Mouse (Mus musculus) hindbrain, embryonic 14.5 days (tissue): ENCODE data around the gene 1700025G04Rik. TPM values are rescaled to one million over a fixed set of nuclear protein-coding genes. Genes with fewer than 3 reads are reported as not detected.

Experiments
- ATAC-seq: fragments of 200-750 bp; cut with Nextera tagmentation; 2 replicates; pipeline ENCODE4 v1.8.0; 2017; ENCODE audit warnings: moderate number of reproducible peaks, mild to moderate bottlenecking, moderate TSS enrichment, moderate library complexity; ENCODE audit not compliant: low FRiP score
- DNase-seq: peaks from one replicate; pipeline ENCODE4 v3.0.0-alpha.2; 2015; ENCODE audit warnings: low spot score
- H3K27ac ChIP-seq: fragments of 300-500 bp; sonication (generic); 2 replicates; pipeline ENCODE4 v1.5.1; 2014; ENCODE audit warnings: mild to moderate bottlenecking, moderate library complexity
- H3K27me3 ChIP-seq: fragments of 300-500 bp; sonication (generic); 2 replicates; pipeline ENCODE4 v1.6.1; 2014; ENCODE audit warnings: mild to moderate bottlenecking, low read length, mixed read lengths; ENCODE audit not compliant: control insufficient read depth, insufficient read depth
- H3K36me3 ChIP-seq: fragments of 300-500 bp; sonication (generic); replicated peaks from 2 replicates; pipeline ENCODE4 v1.6.1; 2014; ENCODE audit not compliant: control insufficient read depth, insufficient read depth
- H3K4me1 ChIP-seq: fragments of 300-500 bp; sonication (generic); replicated peaks from 2 replicates; pipeline ENCODE4 v1.6.1; 2014; ENCODE audit warnings: antibody characterized with exemption, low read length, mixed read lengths; ENCODE audit not compliant: control insufficient read depth, insufficient read depth
- H3K4me2 ChIP-seq: fragments of 300-500 bp; sonication (generic); replicated peaks from 2 replicates; pipeline ENCODE4 v1.6.1; 2014; ENCODE audit warnings: mild to moderate bottlenecking, moderate library complexity
- H3K4me3 ChIP-seq: fragments of 300-500 bp; sonication (generic); replicated peaks from 2 replicates; pipeline ENCODE4 v1.5.1; 2014; ENCODE audit warnings: mild to moderate bottlenecking, low read length
- H3K9ac ChIP-seq: fragments of 300-500 bp; sonication (generic); 2 replicates; pipeline ENCODE4 v1.6.1; 2014
- H3K9me3 ChIP-seq: fragments of 300-500 bp; sonication (generic); 2 replicates; pipeline ENCODE4 v1.6.1; 2016; ENCODE audit warnings: low read length; ENCODE audit not compliant: control insufficient read depth
- WGBS: fragments of 180-500 bp; shearing (Covaris S2); extraction: QIAGEN DNeasy Blood & Tissue Kit; methylation state at CpG from one replicate; pipeline ENCODE4 v1.1.7; 2014; 5-methylcytosine and 5-hydroxymethylcytosine counted together
- polyA plus RNA-seq: library from polyadenylated mRNA; unstranded; fragments of >200 nt; fragmentation: Nextera tagmentation; extraction: Ambion mirVana; gene quantifications from 2 replicates; pipeline ENCODE4 v1.2.1, GENCODE M21; 2014

1700025G04Rik gene
- polyA plus RNA-seq, 1 experiment from 2014 or later, result 32.6 TPM

DNA sequence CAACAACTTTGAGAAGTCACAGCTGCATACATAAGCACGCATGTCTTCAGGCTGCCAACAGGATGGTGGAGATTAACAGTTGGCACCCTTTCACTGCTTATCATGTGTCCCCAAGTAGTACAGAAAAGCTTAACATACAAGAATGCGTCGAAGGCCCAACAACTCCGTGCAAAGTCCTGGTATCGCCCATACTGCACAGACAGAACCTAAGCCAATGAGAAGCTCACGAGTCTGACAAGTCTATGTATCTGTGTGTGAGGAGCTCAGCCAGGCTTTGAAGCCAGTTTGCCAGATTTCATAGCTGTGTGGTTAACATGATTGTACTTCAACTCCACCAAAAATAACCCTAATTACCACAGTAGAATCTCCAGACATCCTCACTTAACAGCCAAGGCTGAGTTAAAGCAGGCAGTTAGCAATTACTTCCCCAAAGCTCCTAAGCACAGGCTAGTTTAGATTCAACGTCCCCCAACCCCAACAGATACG, 91.2 kb downstream of the 1700025G04Rik start:
- peaks cover 18% of the 10 kb centered on the region for H3K4me1 ChIP-seq
- no peaks in the 10 kb centered on the region for H3K36me3 ChIP-seq
- no peak overlapping the region for H3K27ac ChIP-seq
- H3K27me3 ChIP-seq, result no peaks in the 10 kb centered on the region
- no peak for ATAC-seq
- no peak overlapping the region for H3K9ac ChIP-seq
- no peak for DNase-seq
- H3K9me3 ChIP-seq, result no peaks in the 10 kb centered on the region
- no peak overlapping the region for H3K4me3 ChIP-seq
- 86% methylated on average over 8 of the region's 8 CpGs for WGBS
- H3K4me2 ChIP-seq, result no peak overlapping the region

GRCm38 (mm10) chr1:151997591-151997990, 92.3 kb downstream of the 1700025G04Rik start:
- H3K9me3 ChIP-seq, result no peaks in the 10 kb centered on the region
- 85% methylated on average over 7 of the region's 7 CpGs for WGBS
- no peak overlapping the region for H3K4me2 ChIP-seq
- no peak overlapping the region for H3K27ac ChIP-seq
- H3K9ac ChIP-seq, result no peak overlapping the region
- no peaks in the 10 kb centered on the region for H3K27me3 ChIP-seq
- DNase-seq (no peak), ATAC-seq (no peak)
- no peak overlapping the region for H3K4me3 ChIP-seq
- no peaks in the 10 kb centered on the region for H3K36me3 ChIP-seq
- H3K4me1 ChIP-seq, result peaks cover 18% of the 10 kb centered on the region

GRCm38 (mm10) chr1:151995948-151996697, 93.8 kb downstream of the 1700025G04Rik start:
- Histone ChIP-seq H3K27me3 (no peaks in the 10 kb centered on the region), H3K36me3 (no peaks in the 10 kb centered on the region), H3K27ac (no peak overlapping the region), H3K4me2 (no peak overlapping the region), H3K4me3 (no peak overlapping the region), H3K4me1 (peaks cover 18% of the 10 kb centered on the region), H3K9ac (no peak overlapping the region), H3K9me3 (no peaks in the 10 kb centered on the region)
- ATAC-seq (no peak), DNase-seq (no peak)
- WGBS, result 68% methylated on average over 10 of the region's 10 CpGs

GRCm38 (mm10) chr1:151994271-151994670, 95.7 kb downstream of the 1700025G04Rik start:
- peak overlapping the region; percentile 47; the same call in 1 of the 2 replicates for H3K27ac ChIP-seq
- no peaks in the 10 kb centered on the region for H3K36me3 ChIP-seq
- no peak for DNase-seq
- no peaks in the 10 kb centered on the region for H3K27me3 ChIP-seq
- no peaks in the 10 kb centered on the region for H3K9me3 ChIP-seq
- H3K4me3 ChIP-seq, result no peak overlapping the region
- 27% methylated on average over 6 of the region's 6 CpGs for WGBS
- no peak overlapping the region for H3K4me2 ChIP-seq
- H3K9ac ChIP-seq, result no peak overlapping the region
- H3K4me1 ChIP-seq, result peaks cover 23% of the 10 kb centered on the region
- peak; percentile 61; the same call in 1 of the 2 replicates for ATAC-seq

DNA sequence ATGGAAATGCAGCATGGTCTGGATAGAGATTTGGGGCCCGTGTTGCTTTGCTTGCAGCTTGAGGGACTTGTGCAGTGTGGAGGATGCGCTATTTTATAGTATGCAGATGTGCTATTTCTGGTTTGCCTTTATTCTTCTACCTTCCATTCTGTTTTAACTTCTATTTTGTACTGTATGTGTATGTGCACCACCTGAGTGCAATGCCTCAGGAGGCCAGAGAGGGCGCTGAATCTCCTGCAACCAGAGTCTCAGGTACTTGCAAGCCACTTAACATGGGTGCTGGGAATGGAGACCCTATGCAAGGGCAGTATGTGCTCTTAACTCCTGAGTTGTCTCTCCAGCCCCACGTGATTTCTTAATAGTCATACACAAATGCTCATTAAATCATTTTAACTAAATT, 98.4 kb downstream of the 1700025G04Rik start:
- H3K27ac ChIP-seq, result no peak overlapping the region
- H3K36me3 ChIP-seq, result no peaks in the 10 kb centered on the region
- H3K27me3 ChIP-seq, result no peaks in the 10 kb centered on the region
- WGBS, result 93% methylated on average over 4 of the region's 4 CpGs
- ATAC-seq (no peak), DNase-seq (no peak)
- H3K9me3 ChIP-seq, result no peaks in the 10 kb centered on the region
- H3K4me2 ChIP-seq, result no peak overlapping the region
- H3K4me3 ChIP-seq, result no peak overlapping the region
- no peak overlapping the region for H3K9ac ChIP-seq
- peaks cover 29% of the 10 kb centered on the region for H3K4me1 ChIP-seq

- no peaks in the 10 kb centered on the region for H3K27me3 ChIP-seq
- DNase-seq (no peak), ATAC-seq (no peak)
- no peaks in the 10 kb centered on the region for H3K36me3 ChIP-seq
- H3K4me1 ChIP-seq, result peaks cover 22% of the 10 kb centered on the region; the same call in 1 of the 2 replicates
- H3K9ac ChIP-seq, result no peak overlapping the region
- H3K4me3 ChIP-seq, result no peak overlapping the region
- no peak overlapping the region for H3K4me2 ChIP-seq
- no peak overlapping the region for H3K27ac ChIP-seq
- 92% methylated on average over 4 of the region's 4 CpGs for WGBS
- no peaks in the 10 kb centered on the region for H3K9me3 ChIP-seq
These were observed 99.3 kb downstream of the 1700025G04Rik start for GRCm38 (mm10) chr1:151990615-151991014.

DNA sequence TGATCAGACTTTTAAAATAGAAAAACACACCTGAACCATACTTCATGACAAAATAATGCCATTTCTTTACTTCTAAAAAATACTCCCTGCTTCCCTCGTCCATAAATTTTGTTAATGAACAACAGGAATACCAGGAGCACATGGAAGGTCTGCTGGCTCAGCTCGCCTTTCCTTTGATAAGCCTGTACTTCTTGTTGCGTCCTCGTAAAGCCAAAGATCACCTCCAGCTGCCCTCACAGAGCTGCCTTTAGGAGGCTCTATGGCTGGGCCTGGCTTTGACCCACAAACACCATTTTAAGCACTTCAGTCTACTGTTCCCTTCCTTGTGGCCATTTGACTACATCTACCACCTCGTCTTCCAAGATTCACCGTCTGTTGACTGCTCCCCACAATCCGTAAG, 101.2 kb downstream of the 1700025G04Rik start:
- no peaks in the 10 kb centered on the region for H3K9me3 ChIP-seq
- DNase-seq (no peak), ATAC-seq (no peak)
- H3K4me3 ChIP-seq, result no peak overlapping the region
- H3K27ac ChIP-seq, result peak overlapping the region; percentile 24; the same call in 1 of the 2 replicates
- 82% methylated on average over 7 of the region's 7 CpGs for WGBS
- H3K4me2 ChIP-seq, result no peak overlapping the region
- no peaks in the 10 kb centered on the region for H3K27me3 ChIP-seq
- no peak overlapping the region for H3K9ac ChIP-seq
- peaks cover 27% of the 10 kb centered on the region for H3K4me1 ChIP-seq
- no peaks in the 10 kb centered on the region for H3K36me3 ChIP-seq

DNA sequence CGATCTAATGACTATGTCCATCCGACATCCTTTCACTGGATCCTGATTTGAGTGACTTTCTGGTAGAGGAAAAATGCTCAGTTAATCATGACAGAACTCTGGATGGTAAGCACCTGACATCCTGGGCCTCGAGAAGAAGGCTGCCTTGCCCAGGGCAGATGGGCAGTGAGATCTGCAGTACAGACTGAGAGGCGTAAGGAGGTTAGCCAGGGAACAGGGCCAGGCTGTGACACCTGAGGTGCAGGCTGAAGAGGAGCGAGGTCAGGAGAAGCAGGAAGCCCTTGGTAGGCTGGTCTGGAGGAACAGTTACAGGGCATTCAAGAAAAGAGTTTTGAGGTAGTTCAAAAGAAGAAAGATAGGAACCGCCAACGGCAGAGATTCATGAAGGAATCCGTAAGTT, 101.9 kb downstream of the 1700025G04Rik start:
- 93% methylated on average over 8 of the region's 8 CpGs for WGBS
- no peak overlapping the region for H3K27ac ChIP-seq

GRCm38 (mm10) chr1:151986024-151986778, 103.7 kb downstream of the 1700025G04Rik start:
- 74% methylated on average over 11 of the region's 11 CpGs for WGBS
- Histone ChIP-seq H3K4me3 (no peak overlapping the region), H3K27me3 (no peaks in the 10 kb centered on the region), H3K27ac (no peak overlapping the region), H3K9me3 (no peaks in the 10 kb centered on the region), H3K4me2 (no peak overlapping the region), H3K9ac (no peak overlapping the region), H3K4me1 (peaks cover 34% of the 10 kb centered on the region), H3K36me3 (no peaks in the 10 kb centered on the region)
- ATAC-seq (no peak), DNase-seq (no peak)

More for the DNA sequence above, 101.9 kb downstream of the 1700025G04Rik start:
- Histone ChIP-seq H3K4me3 (no peak overlapping the region), H3K9ac (no peak overlapping the region), H3K36me3 (no peaks in the 10 kb centered on the region), H3K4me1 (peaks cover 34% of the 10 kb centered on the region), H3K9me3 (no peaks in the 10 kb centered on the region), H3K4me2 (no peak overlapping the region), H3K27me3 (no peaks in the 10 kb centered on the region)
- DNase-seq (no peak), ATAC-seq (no peak)
